Mouse (Mus musculus): Measurements from ENCODE around the gene Cd209b.
A peak's percentile ranks its signal among the peaks of the same experiment; 100 is the strongest.

The Cd209b gene

DNA sequence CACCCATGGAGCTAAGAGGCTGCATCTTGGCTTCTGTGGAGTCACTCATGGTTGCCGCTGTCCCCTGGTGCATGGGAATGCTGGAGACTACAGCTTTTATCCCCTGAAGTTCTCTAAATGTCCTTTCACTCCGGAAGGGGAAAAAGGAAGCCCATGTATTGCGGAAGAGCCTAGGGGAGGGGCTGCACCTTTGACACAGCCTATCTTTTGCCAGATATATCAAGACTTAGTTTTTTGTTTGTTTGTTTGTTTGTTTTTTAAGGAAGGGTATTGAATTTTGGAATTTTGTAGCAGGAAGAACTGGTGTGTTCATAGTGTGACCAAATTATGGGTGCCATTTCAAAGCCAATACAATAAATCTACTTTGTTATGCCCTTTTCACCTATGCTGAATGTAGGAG lies at the start of gene Cd209b:
Gene Cd209b, minus strand, starts transcription at position 101 of the 400 bp plus-strand sequence.
- no peak for DNase-seq (ENCODE audit: low spot score in 2 of 2)

- DNase-seq (ENCODE audit: low spot score in 2 of 2) = peak in 1 of 2 experiments; percentile 30
These were observed 29.4 kb upstream of the Cd209b start for GRCm38 (mm10) chr8:3956037-3956436.

DNA sequence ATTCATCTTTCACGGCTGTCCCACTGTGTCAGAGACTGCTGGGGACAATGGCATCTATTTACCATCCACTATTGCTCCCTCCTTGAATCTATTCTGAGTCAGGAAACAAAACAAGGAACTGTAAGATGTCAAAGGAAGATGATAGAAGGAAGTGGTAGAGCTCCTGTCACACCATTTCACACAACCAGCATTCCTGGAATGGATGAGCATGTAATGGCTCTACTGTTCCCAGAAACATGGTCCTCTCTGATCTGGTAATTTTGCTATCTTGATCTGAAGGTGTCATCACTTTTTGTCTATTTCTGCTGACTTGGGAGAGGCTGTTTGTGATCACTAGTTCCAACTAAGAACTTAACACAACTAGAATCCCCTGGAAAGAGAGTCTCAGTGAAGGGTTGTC lies 28.0 kb upstream of the Cd209b start, which contains the start of gene Cd209c:
Gene Cd209c, minus strand, starts transcription at position 101 of the 400 bp plus-strand sequence.
- DNase-seq (ENCODE audit: low spot score in 2 of 2) = no peak

- no peak for DNase-seq (ENCODE audit: low spot score in 2 of 2)
These were observed 13.4 kb upstream of the Cd209b start for GRCm38 (mm10) chr8:3940023-3940422.

DNA sequence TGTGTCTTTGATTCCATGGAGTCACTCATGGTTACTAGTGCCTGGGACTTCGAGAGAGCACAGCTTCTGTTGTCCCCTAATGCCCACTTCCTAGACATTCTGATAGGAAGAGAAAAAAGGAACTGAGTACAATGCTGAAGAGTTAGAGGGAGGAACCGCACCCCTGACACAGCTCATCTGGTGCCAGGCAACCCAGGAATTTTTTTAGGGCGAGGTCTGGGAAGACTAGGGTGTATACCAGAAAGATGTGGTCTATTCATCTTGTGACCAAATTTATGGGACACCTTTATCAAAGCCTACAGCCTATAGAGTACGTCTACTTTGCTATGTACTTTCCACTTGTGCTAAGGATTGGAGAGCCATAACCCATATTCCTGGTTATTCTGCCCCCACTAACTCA lies 48.2 kb downstream of the Cd209b start, which contains the start of gene Cd209d:
Gene Cd209d, minus strand, starts transcription at position 101 of the 400 bp plus-strand sequence.
- DNase-seq (ENCODE audit: low spot score in 2 of 2) = no peak

DNA sequence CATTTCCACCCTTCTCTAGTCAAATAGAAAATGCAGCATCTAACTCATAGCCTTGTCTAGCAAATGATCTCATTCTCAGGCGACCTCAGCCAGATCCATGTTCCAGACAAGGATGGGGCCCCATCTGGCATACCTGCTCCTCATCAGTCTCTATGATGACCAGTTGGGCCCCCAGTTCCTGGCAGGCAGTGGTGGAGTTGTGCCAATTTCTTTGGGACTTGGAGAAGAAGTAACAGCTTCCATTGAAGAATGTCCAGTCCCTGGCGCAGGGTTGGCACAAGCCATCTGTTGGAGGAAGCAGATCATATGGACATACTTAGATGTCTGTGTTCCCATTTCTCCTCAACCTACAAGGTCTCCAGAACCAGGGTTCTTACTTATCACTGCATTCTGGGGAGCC lies 50.5 kb downstream of the Cd209b start:
- no peak for DNase-seq (ENCODE audit: low spot score in 2 of 2)
